In the genomic region with DNA sequence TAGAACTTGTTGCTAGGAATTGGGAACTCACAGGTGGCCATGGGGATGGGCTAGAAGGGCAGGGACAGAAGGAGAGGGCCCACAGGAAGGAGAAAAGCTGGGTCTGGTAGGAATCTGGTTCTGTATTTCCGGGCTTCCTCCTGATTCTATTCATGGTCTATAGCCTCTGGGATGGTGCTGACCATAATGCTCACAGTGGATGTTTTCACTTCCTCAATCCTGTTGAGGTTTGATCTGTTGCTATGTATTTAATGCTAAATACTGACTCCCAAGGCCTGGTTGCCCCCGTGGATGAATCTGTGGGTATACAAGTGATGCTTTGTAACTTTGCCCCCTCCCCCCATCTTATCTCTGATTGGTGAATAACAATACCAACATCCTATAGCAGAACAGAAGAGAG, we compare ENCODE assay signal across 29 mouse cellular contexts. TPM values are rescaled to one million over a fixed set of nuclear protein-coding genes. Genes with fewer than 3 reads are reported as not detected.
"Had no signal": no experiment of that assay in that cellular context is flagged by ENCODE, and none has a peak within 500 bp of the region (broad histone marks: within the 10 kb centered on the region; RNA-seq: fewer than 3 reads in every experiment).

No protein-coding gene starts in this region.

- H3K36me3 ChIP-seq: heart, embryonic 10.5 days; heart, embryonic 12.5 days; hindbrain, embryonic 10.5 days; hindbrain, embryonic 12.5 days; intestine, embryonic 15.5 days; kidney, embryonic 15.5 days; limb, embryonic 13.5 days; limb, embryonic 15.5 days; liver, embryonic 12.5 days had no signal

- DNase-seq: gastrocnemius, adult 2 months; gastrocnemius, postnatal 10 days; gastrocnemius, postnatal 36 days; heart, postnatal 10 days; heart, postnatal 4 days; kidney, adult 11 months; kidney, adult 2 months; kidney, adult 9 months; kidney, postnatal 14 days; kidney, postnatal 36 days; layer of hippocampus, adult 9-11 months; layer of hippocampus, postnatal 36 days; left cerebral cortex, postnatal 4 days had no signal

- ATAC-seq: hindbrain, embryonic 16.5 days; inflammation-experienced regulatory T-cells, adult 6 months; intestine, embryonic 15.5 days; liver, embryonic 12.5 days had no signal

- H3K27ac ChIP-seq: gastrocnemius, adult 2 months; heart, embryonic 10.5 days; hindbrain, embryonic 10.5 days; hindbrain, embryonic 12.5 days; hindbrain, embryonic 14.5 days; intestine, embryonic 15.5 days; kidney, embryonic 15.5 days; kidney, postnatal 0 days; limb, embryonic 13.5 days; limb, embryonic 15.5 days; liver, embryonic 12.5 days; liver, embryonic 14.5 days had no signal

- H3K4me1 ChIP-seq: heart, embryonic 10.5 days; heart, embryonic 12.5 days; hindbrain, embryonic 10.5 days; hindbrain, embryonic 12.5 days; intestine, embryonic 15.5 days; kidney, embryonic 15.5 days; limb, embryonic 13.5 days; limb, embryonic 15.5 days; liver, embryonic 12.5 days had no signal

- H3K9ac ChIP-seq: heart, embryonic 12.5 days; hindbrain, embryonic 12.5 days; hindbrain, embryonic 14.5 days; intestine, embryonic 15.5 days; kidney, embryonic 15.5 days; limb, embryonic 13.5 days; limb, embryonic 15.5 days; liver, embryonic 12.5 days; liver, embryonic 14.5 days had no signal

- H3K4me3 ChIP-seq: gastrocnemius, adult 2 months; heart, embryonic 10.5 days; heart, embryonic 12.5 days; hindbrain, embryonic 10.5 days; hindbrain, embryonic 12.5 days; intestine, embryonic 15.5 days; kidney, embryonic 15.5 days; limb, embryonic 13.5 days; limb, embryonic 15.5 days; liver, embryonic 12.5 days had no signal

- H3K27me3 ChIP-seq: heart, embryonic 12.5 days; hindbrain, embryonic 12.5 days; intestine, embryonic 15.5 days; kidney, embryonic 15.5 days; limb, embryonic 13.5 days; limb, embryonic 15.5 days; liver, embryonic 12.5 days had no signal

RNA-seq across cellular contexts. Expression of a gene that starts 25.5 kb away (rescaled TPM):
- polyA plus RNA-seq: heart, embryonic 14.5 days; inflammation-experienced regulatory T-cells, adult 6 months; liver, embryonic 12.5 days; liver, embryonic 14.5 days; liver, embryonic 16.5 days had no signal
